Mouse (Mus musculus): ENCODE measurements around the gene Kmt2b. TPM values are rescaled to one million over a fixed set of nuclear protein-coding genes. Genes with fewer than 3 reads are reported as not detected.

Gene Kmt2b
- 2.6 TPM for polyA plus RNA-seq (2014; fragmentation: Illumina TruSeq; extraction: RNeasy Lipid Tissue Mini Kit (QIAGEN cat#74804); ENCODE audit: low read depth, low replicate concordance)

DNA sequence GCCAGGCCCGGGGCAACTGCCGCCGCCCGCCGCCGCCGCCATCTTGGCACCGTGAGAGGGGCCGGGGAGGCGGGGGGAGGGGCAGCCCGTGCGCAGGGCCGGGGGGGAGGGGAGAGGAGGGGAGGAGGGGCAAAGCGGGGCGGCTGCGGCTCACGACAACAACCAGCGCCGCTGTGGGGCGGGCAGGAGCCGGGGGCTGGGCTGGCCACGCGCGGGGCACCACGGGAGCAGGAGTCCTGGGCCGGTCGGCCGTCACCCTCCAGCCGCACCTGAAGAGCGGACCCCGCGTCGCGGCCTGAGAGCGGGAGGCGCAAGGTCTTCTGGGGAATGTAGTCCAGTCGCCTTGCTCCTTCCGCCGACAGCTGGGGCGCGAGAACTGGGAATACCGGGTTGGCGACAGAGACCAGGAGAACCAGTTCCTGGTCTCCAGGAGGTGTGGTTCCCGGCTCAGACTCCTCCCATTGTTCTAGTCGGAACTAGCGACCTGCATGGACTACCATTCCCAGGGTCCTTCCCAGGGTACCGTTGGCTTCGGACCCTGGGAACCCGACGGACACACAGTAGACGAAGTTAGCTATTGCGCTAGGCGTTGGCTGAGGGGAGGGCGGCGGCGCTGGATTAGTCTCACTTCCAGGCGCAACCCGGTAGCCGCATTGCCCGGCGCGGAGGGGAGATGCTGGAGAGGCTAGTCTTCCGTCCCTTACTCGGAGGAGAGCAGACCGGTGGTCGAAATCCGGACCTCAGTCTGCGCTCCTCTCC is at the start of gene Kmt2b:
Gene Kmt2b, minus strand, starts transcription at position 51 of the 759 bp plus-strand sequence.

GRCm38 (mm10) chr7:30635752-30636151 is 47.2 kb upstream of the Kmt2b start, which contains the start of gene Etv2:
Gene Etv2, minus strand, starts transcription at chr7:30635852.

GRCm38 (mm10) chr7:30625530-30626384 is 37.2 kb upstream of the Kmt2b start, which contains the start of gene Cox6b1:
Gene Cox6b1, minus strand, starts transcription at chr7:30626151.

GRCm38 (mm10) chr7:30612654-30613402 is 24.3 kb upstream of the Kmt2b start, which contains the start of gene Upk1a:
Gene Upk1a, minus strand, starts transcription at chr7:30612847.

GRCm38 (mm10) chr7:30598786-30599185 is 10.3 kb upstream of the Kmt2b start, which contains the start of gene Zbtb32:
Gene Zbtb32, minus strand, starts transcription at chr7:30598909.

GRCm38 (mm10) chr7:30564970-30565571 is 23.5 kb downstream of the Kmt2b start, which contains the start of gene Igflr1:
Gene Igflr1, plus strand, starts transcription at chr7:30565427.

DNA sequence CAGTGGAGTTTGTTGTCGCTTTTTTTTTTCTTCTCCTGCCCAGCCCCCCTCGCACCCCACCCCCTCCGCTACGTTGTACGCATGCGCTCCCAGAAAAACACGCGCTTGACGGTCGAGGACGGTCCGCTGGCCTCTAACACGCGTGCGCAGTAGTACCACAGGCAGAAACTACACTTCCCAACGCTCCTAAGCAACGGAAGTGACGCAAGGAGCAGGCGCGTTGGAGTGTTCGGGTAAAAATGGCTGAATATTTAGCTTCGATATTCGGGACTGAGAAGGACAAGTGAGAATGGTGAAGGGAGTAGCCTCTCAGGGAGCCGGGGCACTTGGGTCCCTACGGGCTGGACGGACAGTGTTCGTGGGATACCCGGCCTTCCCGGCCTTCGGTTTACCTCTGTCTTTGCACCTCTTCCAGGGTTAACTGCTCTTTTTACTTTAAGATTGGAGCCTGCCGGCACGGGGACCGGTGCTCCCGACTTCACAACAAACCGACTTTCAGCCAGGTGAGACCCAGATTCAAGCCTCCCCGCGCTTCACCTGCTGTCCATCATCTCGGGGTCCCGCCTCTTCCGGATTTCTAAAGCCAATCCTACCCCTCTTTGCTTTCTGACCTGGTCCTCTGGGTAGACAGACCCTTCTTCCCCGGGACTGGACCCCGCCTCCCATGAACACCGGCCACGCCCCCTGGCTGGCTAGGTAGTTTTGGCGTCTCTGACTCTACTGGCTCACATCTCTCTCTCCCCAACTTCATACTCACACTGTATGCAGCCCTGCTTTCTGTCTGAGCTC is 25.2 kb downstream of the Kmt2b start, which contains the start of the genes U2af1l4, Gm49396 and Psenen:
Gene U2af1l4, plus strand, starts transcription at position 185 of the 789 bp plus-strand sequence.
Gene Gm49396, plus strand, starts transcription at position 228 of the 789 bp plus-strand sequence.
Gene Psenen, minus strand, starts transcription at position 511 of the 789 bp plus-strand sequence.

DNA sequence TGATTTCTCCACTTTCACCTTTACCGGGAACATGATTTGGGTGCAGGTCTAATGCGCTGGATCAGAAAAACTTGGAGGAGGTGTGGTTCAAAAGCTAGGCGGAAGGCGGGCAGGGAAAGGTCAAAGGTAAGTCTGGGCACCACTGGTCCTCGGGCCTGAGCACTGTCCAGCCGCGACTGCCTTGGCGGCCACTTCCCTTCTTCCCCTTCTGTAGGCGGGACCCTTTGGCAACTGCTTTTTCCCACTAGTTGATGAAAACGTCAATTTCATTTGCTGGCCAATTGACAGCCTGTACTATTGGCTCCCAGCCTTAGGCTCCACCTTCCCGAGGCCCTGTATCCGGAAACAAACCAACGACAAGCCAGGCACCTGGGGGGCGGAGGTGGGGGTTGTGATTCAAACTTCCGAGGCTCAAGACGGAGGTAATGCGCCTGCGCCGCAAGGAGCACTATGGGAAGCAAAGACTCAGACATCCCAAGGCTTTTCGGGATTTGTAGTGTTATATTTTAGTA is 29.0 kb downstream of the Kmt2b start, which contains the start of gene Lin37:
Gene Lin37, minus strand, starts transcription at position 396 of the 512 bp plus-strand sequence.

DNA sequence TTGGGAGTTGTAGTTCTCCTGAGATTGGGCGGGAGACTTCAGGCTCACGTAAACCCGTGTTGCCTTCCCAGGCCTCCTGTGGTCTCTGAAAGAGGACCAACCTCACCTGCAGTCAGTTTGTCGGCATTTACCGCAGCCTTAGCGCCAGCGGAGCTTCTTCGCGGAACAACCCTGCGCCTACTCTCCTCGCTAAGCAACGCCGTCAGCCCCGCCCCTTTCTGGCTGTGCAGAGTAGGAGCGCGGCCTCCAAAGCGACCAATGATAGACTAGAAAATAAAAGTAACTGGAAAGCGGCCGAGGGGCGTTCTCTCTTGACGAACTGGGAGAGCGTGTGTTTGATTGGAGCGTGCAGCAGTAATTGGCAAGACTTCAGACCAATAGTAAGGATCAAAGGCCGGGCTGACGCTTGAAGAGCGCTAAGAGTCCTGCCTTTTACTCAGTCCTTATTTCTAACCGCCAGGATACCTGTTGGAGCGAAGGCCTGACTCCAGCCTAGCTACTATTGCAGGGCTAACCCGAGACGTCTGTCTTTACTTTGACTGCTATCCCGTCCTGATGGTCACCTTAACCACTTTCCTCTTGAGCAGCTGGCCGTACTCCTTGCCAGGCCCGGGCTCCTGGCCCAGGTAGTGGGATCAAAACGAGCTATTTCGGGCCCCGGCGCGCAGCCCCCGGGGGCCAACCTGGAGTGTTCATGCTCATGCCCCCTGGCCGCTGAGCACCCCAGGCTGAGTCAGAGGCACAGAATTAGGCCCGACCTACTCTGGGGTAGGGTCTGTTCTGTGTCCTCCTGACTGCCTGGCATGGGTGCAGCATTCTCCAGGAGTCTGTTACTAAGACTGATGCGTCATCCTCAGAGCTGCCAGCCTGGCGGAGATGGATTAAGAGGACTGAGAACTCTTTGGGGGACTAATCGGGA is 36.2 kb downstream of the Kmt2b start, which contains the start of the genes Hspb6 and Proser3:
Gene Hspb6, plus strand, starts transcription at position 77 of the 919 bp plus-strand sequence.
Gene Proser3, minus strand, starts transcription at position 198 of the 919 bp plus-strand sequence.

DNA sequence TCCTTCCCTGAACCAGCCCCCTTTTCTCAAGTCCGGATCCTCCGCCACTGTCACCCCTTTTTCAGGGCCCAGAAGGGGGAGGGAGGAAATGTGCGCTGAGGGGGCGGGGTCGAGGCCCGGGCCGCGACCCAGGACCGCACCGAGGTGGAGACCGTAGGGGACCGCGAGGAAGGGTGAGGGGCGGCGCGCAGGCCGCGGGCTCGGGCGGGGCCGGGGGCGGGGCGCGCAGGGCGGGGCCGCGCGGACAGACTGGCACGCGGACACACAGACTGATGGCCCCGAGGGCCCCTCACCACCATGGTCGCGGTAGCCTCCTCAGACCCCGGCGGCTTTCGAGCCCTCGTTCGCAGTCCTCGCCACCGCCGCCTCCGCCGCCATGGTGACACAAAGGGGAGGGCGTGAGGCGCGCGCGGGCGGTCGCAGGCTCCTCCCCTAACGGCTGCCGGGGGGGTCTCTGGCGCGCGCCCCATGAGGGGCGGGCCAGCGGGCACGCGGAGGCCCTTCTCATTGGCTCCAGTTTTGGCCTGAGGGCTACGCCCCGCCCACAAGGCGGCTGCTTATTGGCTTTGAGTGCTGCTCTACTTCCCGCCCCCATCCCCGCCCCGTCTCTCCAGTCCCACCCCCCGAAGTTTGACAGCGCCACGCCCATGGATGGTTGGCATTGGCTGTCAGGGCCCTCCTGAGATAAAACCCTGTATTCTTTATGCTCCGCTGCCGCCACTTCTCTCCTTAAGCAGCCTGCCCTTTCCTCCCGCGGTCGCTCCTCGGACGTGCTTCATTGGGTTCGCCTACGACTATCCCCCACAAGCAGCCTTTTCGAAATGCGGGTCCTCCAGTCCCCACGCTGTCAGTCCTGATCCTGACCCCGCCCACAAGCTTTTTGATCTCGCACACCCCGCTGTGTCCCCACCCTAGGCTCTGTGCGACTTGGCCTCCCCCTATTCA is 53.6 kb downstream of the Kmt2b start, which contains the start of gene Arhgap33:
Gene Arhgap33, minus strand, starts transcription at position 428 of the 945 bp plus-strand sequence.

Other genes starting within 250 kb of the Kmt2b start
- 0.85 TPM for gene Lrfn3, start 226.0 kb downstream of the Kmt2b start, polyA plus RNA-seq (2014; fragmentation: Illumina TruSeq; extraction: RNeasy Lipid Tissue Mini Kit (QIAGEN cat#74804); ENCODE audit: low read depth, low replicate concordance)
- gene Tyrobp, start 175.0 kb downstream of the Kmt2b start, polyA plus RNA-seq (2014; fragmentation: Illumina TruSeq; extraction: RNeasy Lipid Tissue Mini Kit (QIAGEN cat#74804); ENCODE audit: low read depth, low replicate concordance), result 6.5 TPM
- gene Hcst, start 168.9 kb downstream of the Kmt2b start, polyA plus RNA-seq (2014; fragmentation: Illumina TruSeq; extraction: RNeasy Lipid Tissue Mini Kit (QIAGEN cat#74804); ENCODE audit: low read depth, low replicate concordance), result not detected
- not detected for gene Nfkbid, start 167.0 kb downstream of the Kmt2b start, polyA plus RNA-seq (2014; fragmentation: Illumina TruSeq; extraction: RNeasy Lipid Tissue Mini Kit (QIAGEN cat#74804); ENCODE audit: low read depth, low replicate concordance)
- not detected for gene Aplp1, start 143.2 kb downstream of the Kmt2b start, polyA plus RNA-seq (2014; fragmentation: Illumina TruSeq; extraction: RNeasy Lipid Tissue Mini Kit (QIAGEN cat#74804); ENCODE audit: low read depth, low replicate concordance)
- gene Kirrel2, start 131.0 kb downstream of the Kmt2b start, polyA plus RNA-seq (2014; fragmentation: Illumina TruSeq; extraction: RNeasy Lipid Tissue Mini Kit (QIAGEN cat#74804); ENCODE audit: low read depth, low replicate concordance), result not detected
- gene Nphs1, start 130.4 kb downstream of the Kmt2b start, polyA plus RNA-seq (2014; fragmentation: Illumina TruSeq; extraction: RNeasy Lipid Tissue Mini Kit (QIAGEN cat#74804); ENCODE audit: low read depth, low replicate concordance), result not detected
- 10.0 TPM for gene Prodh2, start 95.1 kb downstream of the Kmt2b start, polyA plus RNA-seq (2014; fragmentation: Illumina TruSeq; extraction: RNeasy Lipid Tissue Mini Kit (QIAGEN cat#74804); ENCODE audit: low read depth, low replicate concordance)
- not detected for gene Arhgap33, start 53.7 kb downstream of the Kmt2b start, polyA plus RNA-seq (2014; fragmentation: Illumina TruSeq; extraction: RNeasy Lipid Tissue Mini Kit (QIAGEN cat#74804); ENCODE audit: low read depth, low replicate concordance)
- gene Hspb6, start 36.5 kb downstream of the Kmt2b start, polyA plus RNA-seq (2014; fragmentation: Illumina TruSeq; extraction: RNeasy Lipid Tissue Mini Kit (QIAGEN cat#74804); ENCODE audit: low read depth, low replicate concordance), result 13.0 TPM
- gene Proser3, start 36.4 kb downstream of the Kmt2b start, polyA plus RNA-seq (2014; fragmentation: Illumina TruSeq; extraction: RNeasy Lipid Tissue Mini Kit (QIAGEN cat#74804); ENCODE audit: low read depth, low replicate concordance), result 0.34 TPM
- gene Lin37, start 28.9 kb downstream of the Kmt2b start, polyA plus RNA-seq (2014; fragmentation: Illumina TruSeq; extraction: RNeasy Lipid Tissue Mini Kit (QIAGEN cat#74804); ENCODE audit: low read depth, low replicate concordance), result 5.1 TPM
- gene U2af1l4, start 25.4 kb downstream of the Kmt2b start, polyA plus RNA-seq (2014; fragmentation: Illumina TruSeq; extraction: RNeasy Lipid Tissue Mini Kit (QIAGEN cat#74804); ENCODE audit: low read depth, low replicate concordance), result 14.8 TPM
- gene Gm49396, start 25.4 kb downstream of the Kmt2b start, polyA plus RNA-seq (2014; fragmentation: Illumina TruSeq; extraction: RNeasy Lipid Tissue Mini Kit (QIAGEN cat#74804); ENCODE audit: low read depth, low replicate concordance), result 1.6 TPM
- 23.8 TPM for gene Psenen, start 25.1 kb downstream of the Kmt2b start, polyA plus RNA-seq (2014; fragmentation: Illumina TruSeq; extraction: RNeasy Lipid Tissue Mini Kit (QIAGEN cat#74804); ENCODE audit: low read depth, low replicate concordance)
- gene Igflr1, start 23.3 kb downstream of the Kmt2b start, polyA plus RNA-seq (2014; fragmentation: Illumina TruSeq; extraction: RNeasy Lipid Tissue Mini Kit (QIAGEN cat#74804); ENCODE audit: low read depth, low replicate concordance), result not detected
- not detected for gene Zbtb32, start 10.2 kb upstream of the Kmt2b start, polyA plus RNA-seq (2014; fragmentation: Illumina TruSeq; extraction: RNeasy Lipid Tissue Mini Kit (QIAGEN cat#74804); ENCODE audit: low read depth, low replicate concordance)
- gene Upk1a, start 24.1 kb upstream of the Kmt2b start, polyA plus RNA-seq (2014; fragmentation: Illumina TruSeq; extraction: RNeasy Lipid Tissue Mini Kit (QIAGEN cat#74804); ENCODE audit: low read depth, low replicate concordance), result not detected
- gene Cox6b1, start 37.4 kb upstream of the Kmt2b start, polyA plus RNA-seq (2014; fragmentation: Illumina TruSeq; extraction: RNeasy Lipid Tissue Mini Kit (QIAGEN cat#74804); ENCODE audit: low read depth, low replicate concordance), result 967 TPM
- gene Etv2, start 47.1 kb upstream of the Kmt2b start, polyA plus RNA-seq (2014; fragmentation: Illumina TruSeq; extraction: RNeasy Lipid Tissue Mini Kit (QIAGEN cat#74804); ENCODE audit: low read depth, low replicate concordance), result not detected
- 0.50 TPM for gene Rbm42, start 61.6 kb upstream of the Kmt2b start, polyA plus RNA-seq (2014; fragmentation: Illumina TruSeq; extraction: RNeasy Lipid Tissue Mini Kit (QIAGEN cat#74804); ENCODE audit: low read depth, low replicate concordance)
- 0.93 TPM for gene Haus5, start 76.3 kb upstream of the Kmt2b start, polyA plus RNA-seq (2014; fragmentation: Illumina TruSeq; extraction: RNeasy Lipid Tissue Mini Kit (QIAGEN cat#74804); ENCODE audit: low read depth, low replicate concordance)
- gene Pmis2, start 82.9 kb upstream of the Kmt2b start, polyA plus RNA-seq (2014; fragmentation: Illumina TruSeq; extraction: RNeasy Lipid Tissue Mini Kit (QIAGEN cat#74804); ENCODE audit: low read depth, low replicate concordance), result not detected
- not detected for gene 2200002J24Rik, start 110.2 kb upstream of the Kmt2b start, polyA plus RNA-seq (2014; fragmentation: Illumina TruSeq; extraction: RNeasy Lipid Tissue Mini Kit (QIAGEN cat#74804); ENCODE audit: low read depth, low replicate concordance)
- 0.21 TPM for gene Atp4a, start 123.5 kb upstream of the Kmt2b start, polyA plus RNA-seq (2014; fragmentation: Illumina TruSeq; extraction: RNeasy Lipid Tissue Mini Kit (QIAGEN cat#74804); ENCODE audit: low read depth, low replicate concordance)
- 28.3 TPM for gene Tmem147, start 140.8 kb upstream of the Kmt2b start, polyA plus RNA-seq (2014; fragmentation: Illumina TruSeq; extraction: RNeasy Lipid Tissue Mini Kit (QIAGEN cat#74804); ENCODE audit: low read depth, low replicate concordance)
- not detected for gene Gapdhs, start 155.0 kb upstream of the Kmt2b start, polyA plus RNA-seq (2014; fragmentation: Illumina TruSeq; extraction: RNeasy Lipid Tissue Mini Kit (QIAGEN cat#74804); ENCODE audit: low read depth, low replicate concordance)
- gene Sbsn, start 162.7 kb upstream of the Kmt2b start, polyA plus RNA-seq (2014; fragmentation: Illumina TruSeq; extraction: RNeasy Lipid Tissue Mini Kit (QIAGEN cat#74804); ENCODE audit: low read depth, low replicate concordance), result not detected
- not detected for gene Dmkn, start 175.0 kb upstream of the Kmt2b start, polyA plus RNA-seq (2014; fragmentation: Illumina TruSeq; extraction: RNeasy Lipid Tissue Mini Kit (QIAGEN cat#74804); ENCODE audit: low read depth, low replicate concordance)
- not detected for gene Krtdap, start 199.2 kb upstream of the Kmt2b start, polyA plus RNA-seq (2014; fragmentation: Illumina TruSeq; extraction: RNeasy Lipid Tissue Mini Kit (QIAGEN cat#74804); ENCODE audit: low read depth, low replicate concordance)
- not detected for gene Ffar2, start 235.0 kb upstream of the Kmt2b start, polyA plus RNA-seq (2014; fragmentation: Illumina TruSeq; extraction: RNeasy Lipid Tissue Mini Kit (QIAGEN cat#74804); ENCODE audit: low read depth, low replicate concordance)

Data from liver, adult 10 weeks (tissue).